Mouse (Mus musculus): Measurements from ENCODE around the gene Nrp1. TPM values are rescaled to one million over a fixed set of nuclear protein-coding genes. Genes with fewer than 3 reads are reported as not detected.

Nrp1 gene
- polyA plus RNA-seq, 1 experiment from 2014 or later, result 82.9 TPM

DNA sequence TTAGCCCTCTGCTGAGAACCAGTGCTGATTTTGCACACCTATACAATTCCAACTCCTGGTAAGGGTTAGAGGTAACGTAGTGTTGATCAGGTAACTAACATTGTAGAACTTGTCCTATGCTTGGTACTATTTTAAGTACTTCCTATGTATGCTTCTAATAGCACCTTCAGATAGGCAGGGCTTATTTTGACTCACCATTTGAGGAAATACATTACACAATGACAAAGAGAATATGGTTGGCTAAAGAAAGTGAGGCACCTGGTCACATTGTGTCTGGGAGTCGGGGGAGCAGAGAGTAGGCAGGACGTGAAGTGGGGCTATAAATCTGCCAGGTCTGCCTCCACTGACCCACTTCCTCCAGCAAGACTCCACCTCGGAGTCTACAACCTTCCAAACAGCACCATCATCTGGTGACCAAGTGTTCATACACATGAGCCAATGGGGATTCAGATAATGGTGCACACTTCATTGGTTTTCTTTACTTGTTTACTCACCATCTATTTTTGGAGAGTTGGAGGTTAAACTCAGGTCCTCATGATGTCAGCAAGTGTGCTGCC, 159.2 kb downstream of the Nrp1 start:
- no peak overlapping the region for H3K4me2 ChIP-seq (ENCODE audit: low read length)
- H3K4me3 ChIP-seq (ENCODE audit: low read length), result no peak overlapping the region
- no peak overlapping the region for H3K9ac ChIP-seq (ENCODE audit: low read depth, low read length)
- H3K9me3 ChIP-seq (ENCODE audit: control insufficient read depth, low read length), result no peaks in the 10 kb centered on the region
- no peak for ATAC-seq
- H3K4me1 ChIP-seq (ENCODE audit: control insufficient read depth, insufficient read depth, low read depth, low read length), result no peaks in the 10 kb centered on the region
- H3K36me3 ChIP-seq (ENCODE audit: control insufficient read depth, insufficient read depth, low read length), result no peaks in the 10 kb centered on the region
- H3K27ac ChIP-seq (ENCODE audit: low read depth, low read length), result no peak overlapping the region
- no peaks in the 10 kb centered on the region for H3K27me3 ChIP-seq (replicated peaks; ENCODE audit: control insufficient read depth, insufficient read depth, low read length)
- whole genome bisulfite sequencing, result 77% methylated on average over 4 of the region's 4 CpGs

DNA sequence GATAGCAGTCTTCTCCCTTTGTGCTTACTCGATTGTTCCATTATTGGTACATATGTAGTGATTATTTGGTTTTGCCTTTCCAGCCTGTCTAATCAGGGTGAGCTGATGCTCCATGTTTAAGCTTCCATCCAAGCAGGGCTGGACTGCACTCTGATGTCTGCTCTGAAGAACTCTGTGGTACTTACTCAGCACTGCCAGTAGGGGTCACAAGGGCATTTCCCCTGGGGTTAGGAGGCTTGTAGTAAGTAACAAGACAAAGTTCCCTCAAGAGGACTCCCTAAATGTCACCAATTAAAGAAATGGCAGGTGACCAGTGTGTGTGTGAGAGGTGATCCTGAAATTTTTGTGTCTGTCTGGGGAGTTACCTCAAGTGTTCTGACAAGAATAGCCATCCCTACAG, 161.0 kb downstream of the Nrp1 start:
- 82% methylated on average over 1 of the region's 1 CpGs for WGBS
- no peak overlapping the region for H3K9ac ChIP-seq (ENCODE audit: low read depth, low read length)
- no peaks in the 10 kb centered on the region for H3K9me3 ChIP-seq (ENCODE audit: control insufficient read depth, low read length)
- no peaks in the 10 kb centered on the region for H3K4me1 ChIP-seq (ENCODE audit: control insufficient read depth, insufficient read depth, low read depth, low read length)
- H3K4me2 ChIP-seq (ENCODE audit: low read length), result no peak overlapping the region
- ATAC-seq, result no peak
- H3K36me3 ChIP-seq (ENCODE audit: control insufficient read depth, insufficient read depth, low read length), result no peaks in the 10 kb centered on the region
- H3K27ac ChIP-seq (ENCODE audit: low read depth, low read length), result no peak overlapping the region
- no peaks in the 10 kb centered on the region for H3K27me3 ChIP-seq (replicated peaks; ENCODE audit: control insufficient read depth, insufficient read depth, low read length)
- no peak overlapping the region for H3K4me3 ChIP-seq (ENCODE audit: low read length)

DNA sequence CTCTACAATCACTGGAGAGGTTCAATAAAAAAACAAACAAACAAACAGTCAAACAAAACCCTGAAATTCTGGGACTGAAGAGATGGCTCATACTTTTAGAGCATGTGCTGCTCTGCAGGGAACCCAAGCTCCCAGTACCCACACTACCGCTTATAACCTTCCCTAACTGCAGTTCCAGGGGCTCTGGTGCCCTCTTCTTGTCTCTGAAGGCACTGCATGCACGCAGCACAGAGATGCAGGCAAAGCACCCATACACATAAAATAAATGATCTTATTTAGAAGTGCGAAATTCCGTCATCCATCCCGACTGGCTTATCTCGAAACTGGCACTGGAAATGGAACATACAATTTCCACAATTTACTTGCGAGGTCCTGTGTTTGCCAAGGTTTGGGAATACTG, 165.4 kb downstream of the Nrp1 start:
- H3K4me3 ChIP-seq (ENCODE audit: low read length), result no peak overlapping the region
- H3K9me3 ChIP-seq (ENCODE audit: control insufficient read depth, low read length), result no peaks in the 10 kb centered on the region
- peaks cover 5% of the 10 kb centered on the region for H3K4me1 ChIP-seq (ENCODE audit: control insufficient read depth, insufficient read depth, low read depth, low read length)
- H3K9ac ChIP-seq (ENCODE audit: low read depth, low read length), result no peak overlapping the region
- ATAC-seq, result no peak
- H3K4me2 ChIP-seq (ENCODE audit: low read length), result no peak overlapping the region
- H3K27me3 ChIP-seq (replicated peaks; ENCODE audit: control insufficient read depth, insufficient read depth, low read length), result no peaks in the 10 kb centered on the region
- WGBS, result 64% methylated on average over 7 of the region's 7 CpGs
- H3K27ac ChIP-seq (ENCODE audit: low read depth, low read length), result no peak overlapping the region
- no peaks in the 10 kb centered on the region for H3K36me3 ChIP-seq (ENCODE audit: control insufficient read depth, insufficient read depth, low read length)

DNA sequence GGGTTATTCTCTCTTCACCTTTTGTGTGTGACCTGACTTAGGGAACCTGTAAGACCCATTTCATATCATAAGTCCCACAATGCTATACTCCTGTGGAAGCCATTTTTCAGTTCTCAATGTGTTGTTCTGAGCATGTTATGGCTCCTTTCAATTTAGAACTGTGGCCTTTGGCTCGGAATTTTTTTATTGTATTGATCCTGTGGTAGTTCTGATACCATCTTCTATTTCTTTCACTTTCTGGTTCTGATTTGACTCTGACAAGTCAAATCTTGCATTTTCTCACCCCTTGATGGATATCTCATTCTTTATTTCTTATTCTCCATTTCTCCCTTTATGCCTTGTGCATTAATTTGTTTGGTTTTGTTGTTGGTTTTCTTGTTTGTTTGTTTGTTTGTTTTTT, 167.5 kb downstream of the Nrp1 start:
- Histone ChIP-seq H3K27me3 (replicated peaks; ENCODE audit: control insufficient read depth, insufficient read depth, low read length) (no peaks in the 10 kb centered on the region), H3K4me3 (ENCODE audit: low read length) (no peak overlapping the region), H3K4me1 (ENCODE audit: control insufficient read depth, insufficient read depth, low read depth, low read length) (peaks cover 11% of the 10 kb centered on the region), H3K36me3 (ENCODE audit: control insufficient read depth, insufficient read depth, low read length) (no peaks in the 10 kb centered on the region), H3K27ac (ENCODE audit: low read depth, low read length) (no peak overlapping the region), H3K9ac (ENCODE audit: low read depth, low read length) (no peak overlapping the region), H3K4me2 (ENCODE audit: low read length) (no peak overlapping the region), H3K9me3 (ENCODE audit: control insufficient read depth, low read length) (no peaks in the 10 kb centered on the region)
- no peak for ATAC-seq
- 69% methylated on average over 1 of the region's 1 CpGs for WGBS

DNA sequence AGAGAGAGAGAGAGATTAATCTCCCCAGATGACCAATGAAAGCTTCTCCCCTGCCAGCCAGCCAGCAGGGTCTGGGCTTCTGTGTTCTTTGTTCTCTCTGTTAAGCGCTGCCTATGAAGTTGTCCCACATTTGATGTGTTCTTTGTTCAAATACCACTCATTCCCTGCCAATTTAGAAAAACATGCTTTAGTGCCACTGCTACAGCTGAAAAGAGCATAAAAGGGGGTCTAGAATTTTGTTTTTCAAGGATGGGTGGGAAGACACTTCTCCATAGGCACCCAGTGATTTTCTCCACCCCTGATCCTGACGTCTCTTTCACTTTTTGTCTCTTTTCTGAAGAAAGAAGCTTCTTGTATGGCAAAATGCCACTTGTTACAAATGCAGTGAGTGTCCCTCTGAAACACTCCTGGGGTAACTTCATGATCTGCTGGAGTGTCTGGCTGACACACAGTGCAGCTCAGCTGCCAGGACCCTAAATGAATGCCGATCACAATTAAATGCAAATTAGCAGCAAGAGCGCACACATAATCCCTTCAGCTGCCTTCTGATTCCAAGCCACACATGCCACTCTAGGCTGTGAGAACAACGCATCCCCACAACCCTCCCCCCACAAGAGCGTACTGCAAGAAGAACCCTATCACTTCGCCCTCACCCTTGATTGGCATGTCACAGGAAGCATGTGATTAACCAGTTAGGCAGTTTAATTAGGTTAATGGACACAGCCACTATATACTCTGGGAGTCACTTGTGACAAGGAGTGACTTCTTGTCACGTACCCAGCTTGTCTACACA, 170.4 kb downstream of the Nrp1 start:
- WGBS, result 14% methylated on average over 8 of the region's 8 CpGs
- Histone ChIP-seq H3K27me3 (replicated peaks; ENCODE audit: control insufficient read depth, insufficient read depth, low read length) (no peaks in the 10 kb centered on the region), H3K36me3 (ENCODE audit: control insufficient read depth, insufficient read depth, low read length) (no peaks in the 10 kb centered on the region), H3K9ac (ENCODE audit: low read depth, low read length) (no peak overlapping the region), H3K4me3 (ENCODE audit: low read length) (no peak overlapping the region), H3K9me3 (ENCODE audit: control insufficient read depth, low read length) (no peaks in the 10 kb centered on the region), H3K4me2 (ENCODE audit: low read length) (peak overlapping the region; percentile 31), H3K27ac (ENCODE audit: low read depth, low read length) (peak overlapping the region; percentile 40), H3K4me1 (ENCODE audit: control insufficient read depth, insufficient read depth, low read depth, low read length) (peaks cover 11% of the 10 kb centered on the region)
- ATAC-seq, result peak; percentile 93

DNA sequence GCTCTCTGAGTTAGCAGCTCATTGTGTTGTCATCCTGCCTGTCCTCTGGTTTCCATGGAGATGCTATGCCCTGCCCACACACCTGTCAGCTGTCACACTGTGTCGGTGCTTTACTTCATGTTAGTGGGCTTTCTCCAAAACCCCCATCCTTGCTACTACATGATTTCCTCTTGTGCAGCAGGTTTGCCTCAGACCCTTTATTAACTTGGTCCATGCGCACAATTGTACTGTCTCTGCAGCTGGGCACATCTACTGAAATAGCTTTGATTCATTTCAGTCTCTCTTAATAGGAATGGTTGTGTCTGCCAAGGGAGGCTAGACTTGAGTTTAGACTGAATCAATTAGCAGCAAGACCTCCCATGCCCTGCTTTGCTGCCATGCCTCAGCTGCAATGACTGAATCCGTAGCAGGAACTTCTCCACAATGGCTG, 176.1 kb downstream of the Nrp1 start:
- H3K9me3 ChIP-seq (ENCODE audit: control insufficient read depth, low read length), result no peaks in the 10 kb centered on the region
- H3K27ac ChIP-seq (ENCODE audit: low read depth, low read length), result no peak overlapping the region
- H3K4me3 ChIP-seq (ENCODE audit: low read length), result no peak overlapping the region
- H3K9ac ChIP-seq (ENCODE audit: low read depth, low read length), result no peak overlapping the region
- WGBS, result 32% methylated on average over 3 of the region's 3 CpGs
- H3K4me1 ChIP-seq (ENCODE audit: control insufficient read depth, insufficient read depth, low read depth, low read length), result no peaks in the 10 kb centered on the region; the same call in 1 of the 2 replicates
- H3K4me2 ChIP-seq (ENCODE audit: low read length), result no peak overlapping the region
- H3K36me3 ChIP-seq (ENCODE audit: control insufficient read depth, insufficient read depth, low read length), result no peaks in the 10 kb centered on the region
- no peaks in the 10 kb centered on the region for H3K27me3 ChIP-seq (replicated peaks; ENCODE audit: control insufficient read depth, insufficient read depth, low read length)
- ATAC-seq, result peak; percentile 86

DNA sequence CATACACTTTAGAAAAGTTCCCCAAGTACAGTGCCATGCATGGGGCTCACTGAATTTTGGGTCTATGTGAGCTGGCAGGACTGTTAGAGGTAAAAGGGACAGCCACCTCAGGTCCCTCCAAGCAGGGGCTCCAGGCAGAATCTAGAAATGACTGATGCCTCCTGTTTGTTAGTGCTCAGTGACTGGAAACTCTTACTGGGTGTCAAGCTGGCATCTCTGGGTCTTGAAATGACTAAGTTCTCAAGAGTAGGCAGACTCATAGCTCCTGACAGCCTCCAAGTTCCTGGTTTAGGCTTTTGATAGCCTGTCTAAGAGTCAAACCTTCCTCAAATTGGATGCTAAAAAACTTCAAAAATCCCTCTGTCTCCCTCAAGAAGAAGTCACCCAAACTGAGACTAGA, 177.3 kb downstream of the Nrp1 start:
- Histone ChIP-seq H3K4me3 (ENCODE audit: low read length) (no peak overlapping the region), H3K4me2 (ENCODE audit: low read length) (no peak overlapping the region), H3K27me3 (replicated peaks; ENCODE audit: control insufficient read depth, insufficient read depth, low read length) (no peaks in the 10 kb centered on the region), H3K27ac (ENCODE audit: low read depth, low read length) (no peak overlapping the region), H3K9me3 (ENCODE audit: control insufficient read depth, low read length) (no peaks in the 10 kb centered on the region), H3K4me1 (ENCODE audit: control insufficient read depth, insufficient read depth, low read depth, low read length) (no peaks in the 10 kb centered on the region; the same call in 1 of the 2 replicates), H3K9ac (ENCODE audit: low read depth, low read length) (no peak overlapping the region), H3K36me3 (ENCODE audit: control insufficient read depth, insufficient read depth, low read length) (no peaks in the 10 kb centered on the region)
- no peak for ATAC-seq

DNA sequence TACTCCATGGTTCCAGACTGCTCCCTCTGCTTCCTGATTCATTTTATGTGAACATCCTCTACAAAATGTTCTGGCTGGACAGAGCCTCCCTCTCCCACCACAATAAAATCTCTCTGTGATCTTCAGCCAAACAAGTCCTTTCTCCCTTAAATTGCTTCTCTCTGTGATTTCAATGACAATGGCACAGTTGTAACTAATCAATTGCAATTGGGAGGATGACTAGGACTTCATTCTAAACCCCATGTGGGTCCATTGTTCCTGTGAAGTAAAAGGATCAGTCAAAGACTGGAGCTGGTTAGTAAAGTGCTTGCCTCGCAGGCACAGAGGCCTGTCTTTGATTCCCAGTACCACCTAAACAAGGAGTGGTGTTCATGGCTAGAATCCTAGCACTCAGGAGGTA, 180.0 kb downstream of the Nrp1 start:
- Histone ChIP-seq H3K27ac (ENCODE audit: low read depth, low read length) (no peak overlapping the region), H3K27me3 (replicated peaks; ENCODE audit: control insufficient read depth, insufficient read depth, low read length) (no peaks in the 10 kb centered on the region), H3K4me3 (ENCODE audit: low read length) (no peak overlapping the region), H3K9ac (ENCODE audit: low read depth, low read length) (no peak overlapping the region), H3K4me1 (ENCODE audit: control insufficient read depth, insufficient read depth, low read depth, low read length) (no peaks in the 10 kb centered on the region; the same call in 1 of the 2 replicates), H3K36me3 (ENCODE audit: control insufficient read depth, insufficient read depth, low read length) (no peaks in the 10 kb centered on the region), H3K9me3 (ENCODE audit: control insufficient read depth, low read length) (no peaks in the 10 kb centered on the region), H3K4me2 (ENCODE audit: low read length) (no peak overlapping the region)
- no peak for ATAC-seq
- 28% methylated on average over 1 of the region's 1 CpGs for WGBS

DNA sequence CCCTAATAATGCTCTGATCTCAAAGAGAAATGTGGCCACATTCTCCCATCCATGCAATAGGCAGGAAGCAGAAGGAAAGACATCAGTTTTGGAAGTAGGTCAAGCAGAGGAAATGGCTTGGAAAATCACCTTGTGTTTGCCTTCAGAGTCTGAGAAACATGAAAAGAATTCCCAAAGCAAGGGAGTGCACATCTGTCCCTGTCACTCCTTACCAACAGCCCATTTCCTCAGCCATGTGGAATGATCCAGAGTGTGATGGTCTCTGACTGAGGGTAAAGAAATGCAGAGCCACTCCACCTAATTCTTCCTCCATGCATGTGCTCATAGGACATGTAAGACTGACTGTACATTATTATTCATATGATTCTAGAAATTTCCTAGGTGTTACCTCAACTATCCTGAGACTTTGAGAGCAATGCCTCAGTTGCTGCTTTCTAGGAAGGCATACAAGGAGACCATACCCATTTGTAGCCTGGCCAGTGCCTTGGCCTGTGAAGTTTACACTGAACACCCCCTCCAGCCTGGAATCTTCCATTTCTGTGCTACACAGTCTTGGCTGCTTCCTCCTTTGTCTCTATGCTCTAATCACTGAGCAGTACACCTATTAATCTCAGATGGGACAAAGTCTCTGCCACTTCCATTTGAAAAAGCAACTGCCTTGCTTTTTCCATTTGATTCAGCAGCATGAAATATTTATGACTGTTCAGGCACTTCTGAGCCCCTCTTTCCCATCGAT, 183.1 kb downstream of the Nrp1 start:
- Histone ChIP-seq H3K9me3 (ENCODE audit: control insufficient read depth, low read length) (no peaks in the 10 kb centered on the region), H3K4me1 (ENCODE audit: control insufficient read depth, insufficient read depth, low read depth, low read length) (no peaks in the 10 kb centered on the region), H3K27ac (ENCODE audit: low read depth, low read length) (no peak overlapping the region), H3K9ac (ENCODE audit: low read depth, low read length) (no peak overlapping the region), H3K4me3 (ENCODE audit: low read length) (no peak overlapping the region), H3K4me2 (ENCODE audit: low read length) (no peak overlapping the region), H3K36me3 (ENCODE audit: control insufficient read depth, insufficient read depth, low read length) (no peaks in the 10 kb centered on the region), H3K27me3 (replicated peaks; ENCODE audit: control insufficient read depth, insufficient read depth, low read length) (no peaks in the 10 kb centered on the region)
- ATAC-seq, result no peak
- WGBS, result 56% methylated on average over 1 of the region's 1 CpGs

All from hindbrain, embryonic 16.5 days (tissue).